ENCODE assay signal across 24 mouse cellular contexts in genomic region chr7:96972138-96972904, GRCm38 (mm10). TPM values are rescaled to one million over a fixed set of nuclear protein-coding genes. Genes with fewer than 3 reads are reported as not detected.
DNase-seq lines count a peak whose midpoint lies in the region; ATAC-seq and TF ChIP-seq lines count a peak whose summit lies in the region.
"Had no signal": no experiment of that assay in that cellular context is flagged by ENCODE, and none has a peak within 500 bp of the region (broad histone marks: within the 10 kb centered on the region; RNA-seq: fewer than 3 reads in every experiment).

No protein-coding gene starts in this region.

- no peak overlapping the region for H3K9ac ChIP-seq in kidney, embryonic 15.5 days
- no peak overlapping the region for H3K9ac ChIP-seq in MEL (ENCODE audit: control insufficient read depth, low read depth, low read length, poor library complexity, severe bottlenecking)
- 0 out of 2 replicates have a peak overlapping the region, but pooled peaks have one; percentile 26 for H3K9ac ChIP-seq in liver, embryonic 13.5 days
- no peak overlapping the region for H3K9ac ChIP-seq in hindbrain, postnatal 0 days (replicated peaks; ENCODE audit: low read length)
- H3K9ac ChIP-seq: forebrain, embryonic 15.5 days had no signal

- peaks cover 11% of the 10 kb centered on the region for H3K4me1 ChIP-seq in kidney, embryonic 15.5 days
- peaks cover 14 to 16% of the 10 kb centered on the region in 2 experiments for H3K4me1 ChIP-seq in MEL (ENCODE audit: control insufficient read depth in 1 of 2, insufficient read depth in 2 of 2, low read length in 2 of 2)
- peaks cover 43% of the 10 kb centered on the region for H3K4me1 ChIP-seq in liver, embryonic 13.5 days (replicated peaks)
- H3K4me1 ChIP-seq in hindbrain, postnatal 0 days (ENCODE audit: insufficient read depth, low read length) = peaks cover 4% of the 10 kb centered on the region; the same call in 1 of the 2 replicates
- H3K4me1 ChIP-seq: embryonic facial prominence, embryonic 10.5 days had no signal

- intact Hi-C loops in left cerebral cortex, postnatal 4 days (cut with DNase I) = loop anchor here (5.0 kb wide), 2 partner anchors 110 to 325 kb away; partner anchors contain the start of gene Gab2

- ATAC-seq in kidney, embryonic 15.5 days (replicated peaks; ENCODE audit: low FRiP score) = no peak
- peak; percentile 69 for ATAC-seq in liver, embryonic 13.5 days (ENCODE audit: low read depth)
- 0 out of 2 replicates have a peak, but pooled peaks have one; percentile 15 for ATAC-seq in megakaryocyte, adult 5-6 weeks (ENCODE audit: poor library complexity, severe bottlenecking)
- ATAC-seq in hindbrain, postnatal 0 days = no peak
- ATAC-seq: forebrain, embryonic 15.5 days; hindbrain, embryonic 16.5 days; intestine, postnatal 0 days; midbrain, embryonic 16.5 days had no signal

- H3K27ac ChIP-seq in kidney, embryonic 15.5 days = peak overlapping the region; percentile 32; the same call in 1 of the 2 replicates
- peak overlapping the region; percentile 38 for H3K27ac ChIP-seq in MEL (ENCODE audit: control insufficient read depth, low read depth, low read length)
- no peak overlapping the region for H3K27ac ChIP-seq in liver, embryonic 13.5 days
- no peak overlapping the region for H3K27ac ChIP-seq in hindbrain, postnatal 0 days
- H3K27ac ChIP-seq: embryonic facial prominence, embryonic 10.5 days; forebrain, embryonic 15.5 days; midbrain, embryonic 10.5 days; neural tube, embryonic 13.5 days had no signal

- no peaks in the 10 kb centered on the region for H3K27me3 ChIP-seq in kidney, embryonic 15.5 days
- no peaks in the 10 kb centered on the region for H3K27me3 ChIP-seq in MEL (ENCODE audit: control insufficient read depth in 1 of 2, insufficient read depth in 2 of 2, low read length in 2 of 2)
- no peaks in the 10 kb centered on the region for H3K27me3 ChIP-seq in liver, embryonic 13.5 days
- no peaks in the 10 kb centered on the region for H3K27me3 ChIP-seq in hindbrain, postnatal 0 days (ENCODE audit: insufficient read depth, low read length)
- H3K27me3 ChIP-seq: forebrain, embryonic 15.5 days; neural tube, embryonic 13.5 days had no signal

- no peak for TF ChIP-seq CTCF in MEL (IDR thresholded peaks at IDR 0.05 in 2 of 3, conservative IDR thresholded peaks at IDR 0.05 in 1 of 3; ENCODE audit: control insufficient read depth in 1 of 3, insufficient read depth in 1 of 3, low read depth in 2 of 3, low read length in 3 of 3, poor library complexity in 1 of 3, severe bottlenecking in 1 of 3)
- no peak for TF ChIP-seq CTCF in hindbrain, postnatal 0 days (IDR thresholded peaks at IDR 0.05; ENCODE audit: low read depth)

- no peaks in the 10 kb centered on the region for H3K9me3 ChIP-seq in kidney, embryonic 15.5 days (replicated peaks)
- no peaks in the 10 kb centered on the region for H3K9me3 ChIP-seq in MEL (replicated peaks; ENCODE audit: insufficient read depth, low read length)
- no peaks in the 10 kb centered on the region for H3K9me3 ChIP-seq in liver, embryonic 13.5 days (replicated peaks)
- no peaks in the 10 kb centered on the region for H3K9me3 ChIP-seq in hindbrain, postnatal 0 days (ENCODE audit: low read length)
- H3K9me3 ChIP-seq: embryonic facial prominence, embryonic 10.5 days; forebrain, embryonic 15.5 days; midbrain, embryonic 10.5 days; neural tube, embryonic 13.5 days had no signal

- H3K4me2 ChIP-seq in kidney, embryonic 15.5 days = no peak overlapping the region
- peak overlapping the region; percentile 45 for H3K4me2 ChIP-seq in liver, embryonic 13.5 days
- no peak overlapping the region for H3K4me2 ChIP-seq in hindbrain, postnatal 0 days (ENCODE audit: low read depth, low read length)
- H3K4me2 ChIP-seq: forebrain, embryonic 15.5 days had no signal

- H3K36me3 ChIP-seq in kidney, embryonic 15.5 days = 0 out of 2 replicates have a peak, but pooled peaks cover 8% of the 10 kb centered on the region
- H3K36me3 ChIP-seq in MEL (ENCODE audit: control insufficient read depth in 1 of 2, insufficient read depth in 2 of 2, low read length in 2 of 2) = peaks cover 7 to 21% of the 10 kb centered on the region in 2 experiments
- peaks cover 21% of the 10 kb centered on the region for H3K36me3 ChIP-seq in liver, embryonic 13.5 days
- H3K36me3 ChIP-seq in hindbrain, postnatal 0 days (ENCODE audit: insufficient read depth, low read length) = no peaks in the 10 kb centered on the region
- H3K36me3 ChIP-seq: forebrain, embryonic 15.5 days; neural tube, embryonic 13.5 days had no signal

- TF ChIP-seq RAD21 in MEL (IDR thresholded peaks at IDR 0.05; ENCODE audit: low read depth, low read length) = no peak

- TF ChIP-seq EP300 in MEL (IDR thresholded peaks at IDR 0.05; ENCODE audit: low read depth in 1 of 2, low read length in 2 of 2) = peak; percentile 78 to 90

- H3K79me2 ChIP-seq in MEL (ENCODE audit: control insufficient read depth, insufficient read depth, low read length, poor library complexity) = no peaks in the 10 kb centered on the region

- no peak for TF ChIP-seq POLR2A in MEL (IDR thresholded peaks at IDR 0.05; ENCODE audit: control insufficient read depth in 1 of 2, insufficient read depth in 1 of 2, low read depth in 1 of 2, low read length in 2 of 2, poor library complexity in 1 of 2)

- DNase-seq in kidney, postnatal 14 days = no peak
- DNase-seq in MEL (ENCODE audit: low read depth, low spot score) = peak; percentile 71
- no peak for DNase-seq in liver, embryonic 13.5 days
- no peak for DNase-seq in cerebellum, postnatal 10 days
- no peak for DNase-seq in left cerebral cortex, postnatal 4 days
- DNase-seq in hindbrain, postnatal 0 days (ENCODE audit: low spot score) = no peak
- DNase-seq: adrenal gland, postnatal 10 days; cerebellum, adult 2 months; cerebellum, postnatal 36 days; gastrocnemius, postnatal 14 days; heart, postnatal 4 days; retina, postnatal 1 day; thymus, adult 18-20 months; thymus, postnatal 36 days had no signal

- no peak overlapping the region for H3K4me3 ChIP-seq in kidney, embryonic 15.5 days (replicated peaks)
- H3K4me3 ChIP-seq in MEL (ENCODE audit: control insufficient read depth in 1 of 2, insufficient read depth in 1 of 2, low read depth in 2 of 2, low read length in 2 of 2) = no peak overlapping the region
- H3K4me3 ChIP-seq in liver, embryonic 13.5 days (replicated peaks) = no peak overlapping the region
- H3K4me3 ChIP-seq in hindbrain, postnatal 0 days (ENCODE audit: low read length) = no peak overlapping the region
- H3K4me3 ChIP-seq: embryonic facial prominence, embryonic 10.5 days; forebrain, embryonic 15.5 days; midbrain, embryonic 10.5 days; myocyte; neural tube, embryonic 13.5 days had no signal

- WGBS in kidney, embryonic 15.5 days = 66% methylated on average over 8 of the region's 8 CpGs
- WGBS in liver, embryonic 13.5 days (ENCODE audit: insufficient replicate concordance) = 26% methylated on average over 8 of the region's 8 CpGs
- 72% methylated on average over 8 of the region's 8 CpGs for WGBS in hindbrain, postnatal 0 days

TF ChIP-seq in MEL, 35 proteins besides CTCF, POLR2A, EP300 and RAD21 (continues in another document):
- peak; percentile 26; the same call in 1 of the 2 replicates for TF ChIP-seq MAFK (IDR thresholded peaks at IDR 0.05; ENCODE audit: borderline replicate concordance, low read depth, low read length)
- TF ChIP-seq MYC (IDR thresholded peaks at IDR 0.05; ENCODE audit: low read depth, low read length) = peak; percentile 53; the same call in 1 of the 2 replicates
- TF ChIP-seq HCFC1 (IDR thresholded peaks at IDR 0.05; ENCODE audit: low read depth, low read length) = no peak
- peak; percentile 49; the same call in 1 of the 2 replicates for TF ChIP-seq MAX (IDR thresholded peaks at IDR 0.05; ENCODE audit: low read length)
- TF ChIP-seq SMC3 (IDR thresholded peaks at IDR 0.05; ENCODE audit: low read depth, low read length) = peak; percentile 11; the same call in 1 of the 2 replicates
- no peak for TF ChIP-seq POLR2AphosphoS5 (IDR thresholded peaks at IDR 0.05; ENCODE audit: borderline replicate concordance, low read depth, low read length)
- TF ChIP-seq CHD1 (IDR thresholded peaks at IDR 0.05; ENCODE audit: low read depth, low read length) = no peak
- no peak for TF ChIP-seq POLR2AphosphoS2 (IDR thresholded peaks at IDR 0.05; ENCODE audit: low read length)
- TF ChIP-seq KAT2A (conservative IDR thresholded peaks at IDR 0.05; ENCODE audit: low read depth, low read length) = no peak
- TF ChIP-seq NRF1 (IDR thresholded peaks at IDR 0.05; ENCODE audit: insufficient read depth, low read depth, low read length, poor library complexity, severe bottlenecking) = no peak
- peak; percentile 57 for TF ChIP-seq TAL1 (IDR thresholded peaks at IDR 0.05; ENCODE audit: low read length)
- no peak for TF ChIP-seq ZKSCAN1 (IDR thresholded peaks at IDR 0.05; ENCODE audit: low read depth, low read length)
- TF ChIP-seq MXI1 (IDR thresholded peaks at IDR 0.05; ENCODE audit: low read depth, low read length) = peak; percentile 41; the same call in 1 of the 2 replicates
- peak; percentile 64 for TF ChIP-seq SIN3A (IDR thresholded peaks at IDR 0.05; ENCODE audit: low read length)
- peak; percentile 76 for TF ChIP-seq TBP (IDR thresholded peaks at IDR 0.05; ENCODE audit: low read depth, low read length)
- TF ChIP-seq BHLHE40 (IDR thresholded peaks at IDR 0.05; ENCODE audit: borderline replicate concordance, low read depth, low read length) = peak; percentile 38; the same call in 1 of the 2 replicates
- TF ChIP-seq ZNF384 (IDR thresholded peaks at IDR 0.05; ENCODE audit: low read depth, low read length) = no peak
- TF ChIP-seq TCF12 (IDR thresholded peaks at IDR 0.05; ENCODE audit: low read depth, low read length) = peak; percentile 73
- TF ChIP-seq ELF1 (IDR thresholded peaks at IDR 0.05; ENCODE audit: low read depth, low read length) = no peak
- peak; percentile 50; the same call in 1 of the 2 replicates for TF ChIP-seq ETS1 (IDR thresholded peaks at IDR 0.05; ENCODE audit: low read depth, low read length)
- 0 out of 2 replicates have a peak, but pooled peaks have one; percentile 35 for TF ChIP-seq USF1 (IDR thresholded peaks at IDR 0.05; ENCODE audit: low read depth, low read length)

RNA-seq across cellular contexts. Expression of gene Nars2, which starts 21.0 kb away (rescaled TPM):
- polyA plus RNA-seq in kidney, embryonic 15.5 days (2015; fragmentation: Nextera tagmentation; extraction: Ambion mirVana) = 26.2 and 27.5 TPM in 2 replicates
- 12.7 and 14.7 TPM in 2 replicates for total RNA-seq in MEL (2012; rRNA removed)
- 10 to 100 TPM in 1 of 2 experiments, not detected in 1; 22.9 TPM for polyA plus RNA-seq in MEL (2012; ENCODE audit: insufficient read depth in 1 of 2, insufficient read length in 2 of 2, low read depth in 1 of 2, low replicate concordance in 2 of 2, missing spikeins in 1 of 2)
- polyA plus RNA-seq in liver, embryonic 13.5 days (2015; fragmentation: Nextera tagmentation; extraction: Ambion mirVana) = 18.7 and 18.9 TPM in 2 replicates
- total RNA-seq in megakaryocyte, adult 5-6 weeks (2015) = 2.6 and 3.1 TPM in 2 replicates
- 3.3 and 4.0 TPM in 2 replicates for total RNA-seq in megakaryocyte, adult 5-6 weeks (2017)
- 10 to 100 TPM; 17.6 to 19.7 TPM for total RNA-seq in left cerebral cortex, postnatal 4 days (2021)
- 7.4 and 10.4 TPM in 2 replicates for total RNA-seq in hindbrain, postnatal 0 days (2014; rRNA removed)
- polyA plus RNA-seq in hindbrain, postnatal 0 days (2015; fragmentation: Nextera tagmentation; extraction: Ambion mirVana) = 13.2 and 17.3 TPM in 2 replicates

Comparison
In these comparisons a context has a peak if more than half of its experiments do, and no peak if none do; other contexts are left out.
1. ATAC-seq: peak in liver, embryonic 13.5 days (single experiment) and megakaryocyte, adult 5-6 weeks (single experiment); none in kidney, embryonic 15.5 days (single experiment) and hindbrain, postnatal 0 days (single experiment).
2. H3K27ac ChIP-seq: peak in kidney, embryonic 15.5 days (single experiment) and MEL (single experiment); none in liver, embryonic 13.5 days (single experiment) and hindbrain, postnatal 0 days (single experiment).